Mouse (Mus musculus) left cerebral cortex, adult 18-20 months (tissue): ENCODE data around the gene Tsn. TPM values are rescaled to one million over a fixed set of nuclear protein-coding genes. Genes with fewer than 3 reads are reported as not detected.

ENCODE experiments used
- DNase-seq, 2 experiments: peaks; one replicate each; pipeline ENCODE4 v3.0.0; 2021 to 2022; ENCODE audit warnings: low spot score in 2 of 2, mixed read lengths in 1 of 2
- long read RNA-seq, 2 experiments: library from polyadenylated mRNA; stranded (forward); transcript quantifications; one replicate each; pipeline ENCODE4 v2.0.0; 2021
- total RNA-seq, 2 experiments: library from RNA; stranded (reverse); gene quantifications; 2 replicates each; pipeline ENCODE4 v1.2.3; 2021

Tsn gene
- total RNA-seq = 100 to 1,000 TPM; 103 to 106 TPM
- long read RNA-seq, experiment 1, full-length matches to known transcripts = 85 of 115 reads
- long read RNA-seq, experiment 1, partial matches to known transcripts = 1 of 115 reads
- long read RNA-seq, experiment 1, other reads (novel, unspliced or antisense) = 29 of 115 reads
- long read RNA-seq, experiment 2, full-length matches to known transcripts = 75 of 105 reads
- long read RNA-seq, experiment 2, partial matches to known transcripts = 0 of 105 reads
- long read RNA-seq, experiment 2, other reads (novel, unspliced or antisense) = 30 of 105 reads

DNA sequence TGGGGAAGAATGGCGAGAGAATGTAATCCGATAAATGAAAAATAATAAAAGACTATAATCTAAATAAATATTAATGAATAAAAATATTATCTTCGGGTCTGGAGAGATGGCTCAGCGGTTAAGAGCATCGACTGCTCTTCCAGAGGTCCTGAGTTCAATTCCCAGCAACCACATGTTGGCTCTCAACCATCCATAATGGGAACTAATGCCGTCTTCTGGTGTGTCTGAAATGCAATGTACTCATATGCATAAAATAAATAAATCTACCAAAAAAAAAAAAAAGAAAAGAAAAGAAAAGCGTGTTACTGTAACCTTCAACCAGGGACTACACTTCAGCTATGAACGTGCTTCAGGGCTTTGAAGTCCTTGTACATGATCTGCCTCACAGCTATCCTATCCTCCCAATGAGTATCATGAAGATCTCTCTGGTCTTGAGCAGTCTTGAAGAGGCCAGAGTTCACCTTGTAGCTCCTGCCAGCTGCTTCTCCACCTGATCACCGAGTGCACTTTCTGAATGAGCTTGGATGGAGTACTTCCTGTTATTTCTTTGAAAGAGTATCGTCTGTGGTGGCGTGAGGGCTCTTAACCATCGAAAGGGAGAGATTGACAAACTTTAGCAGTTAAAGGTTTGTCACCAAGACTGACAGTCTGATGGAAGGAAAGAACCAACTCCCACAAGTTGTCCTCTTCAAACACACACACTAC lies at the start of gene Tsn:
Gene Tsn, minus strand, starts transcription at position 118 of the 705 bp plus-strand sequence.
- no peak for DNase-seq

DNA sequence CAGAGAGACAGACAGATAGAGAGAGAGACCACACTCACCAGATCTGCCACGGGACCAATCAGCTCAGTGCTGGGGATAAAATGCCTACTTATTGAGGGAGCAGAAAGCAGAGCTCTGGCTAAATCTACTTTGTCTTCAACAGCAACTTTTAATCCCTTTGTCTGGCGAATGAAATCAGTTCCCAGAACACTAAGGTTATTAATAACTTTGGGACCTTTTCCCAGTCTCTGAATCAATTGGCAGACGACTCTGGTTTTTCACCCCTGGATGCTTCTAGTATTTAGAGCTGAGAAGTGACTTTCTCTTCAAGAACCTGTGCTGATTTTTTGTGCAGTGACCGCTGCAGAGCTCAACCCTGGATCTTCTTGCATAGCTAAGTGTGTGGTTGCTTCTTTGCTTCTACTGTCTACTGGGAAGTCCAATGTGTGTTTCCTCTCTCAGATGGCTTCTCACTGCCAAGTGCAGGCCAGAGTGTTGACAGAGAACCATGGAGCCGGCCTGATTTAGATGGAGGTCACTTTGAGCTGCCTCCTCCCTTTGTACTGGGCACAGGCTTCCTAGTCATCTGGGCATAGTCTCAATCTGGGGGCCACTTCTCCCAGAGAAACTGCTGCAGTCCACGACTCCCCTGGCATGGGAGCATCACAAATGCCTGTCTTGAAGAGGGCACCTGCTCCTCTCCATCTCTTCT lies 47.7 kb upstream of the Tsn start:
- DNase-seq = no peak

DNA sequence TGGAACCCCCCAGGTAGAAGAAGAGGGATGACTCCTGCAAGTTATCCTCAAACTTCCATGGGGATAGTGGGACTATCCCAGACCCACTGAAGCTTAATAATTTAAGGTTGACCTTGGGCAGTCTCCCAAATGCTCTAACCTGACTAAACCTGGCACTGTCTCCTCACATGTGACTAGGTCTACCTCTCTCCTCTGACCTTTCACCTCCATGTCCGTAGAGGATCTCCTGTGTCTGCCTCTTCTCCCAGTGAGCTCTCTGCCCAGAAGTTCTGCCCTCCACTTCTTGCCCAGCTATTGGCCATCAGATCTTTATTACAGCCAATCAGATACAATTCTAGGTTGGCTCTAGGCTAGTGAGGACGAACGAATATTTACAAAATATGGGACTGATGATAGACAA lies 38.4 kb upstream of the Tsn start:
- DNase-seq = no peak

DNA sequence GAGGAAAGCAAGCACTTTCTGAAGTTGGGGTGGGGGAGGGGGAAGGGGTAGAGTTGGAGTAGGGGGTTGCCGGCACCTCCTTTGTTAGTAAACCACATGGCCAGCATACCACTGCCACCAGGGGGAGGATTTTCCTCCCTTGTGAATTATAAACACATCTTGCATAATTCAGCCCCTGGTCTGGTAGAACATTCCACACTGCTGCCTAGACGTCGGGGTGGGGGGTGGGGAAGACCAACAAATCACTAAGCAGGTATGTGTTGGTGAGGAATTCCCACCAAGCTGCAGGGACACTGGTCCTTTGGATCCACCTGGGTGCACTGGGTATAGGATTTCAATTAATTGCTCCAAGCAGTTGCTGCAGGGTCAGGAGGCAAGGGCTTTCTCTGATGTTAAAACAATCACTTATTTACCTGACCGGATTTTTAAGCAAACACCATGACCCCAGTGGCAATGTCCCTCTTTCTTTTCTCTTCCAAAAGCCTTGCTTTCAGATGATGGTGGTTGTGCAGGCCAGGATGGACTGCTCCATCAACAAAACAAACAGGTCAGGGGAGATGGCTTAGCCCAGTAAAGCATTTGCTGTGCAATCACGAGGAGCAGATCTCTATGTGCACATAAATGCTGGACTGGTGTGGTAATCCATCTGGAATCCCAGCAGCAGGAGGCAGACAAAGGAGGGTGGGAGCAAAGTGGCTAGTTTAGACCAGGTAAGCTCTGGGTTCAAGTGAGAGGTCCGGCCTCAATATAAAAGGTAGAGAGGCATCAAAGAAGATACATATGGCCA lies 32.3 kb upstream of the Tsn start:
- DNase-seq = no peak

DNA sequence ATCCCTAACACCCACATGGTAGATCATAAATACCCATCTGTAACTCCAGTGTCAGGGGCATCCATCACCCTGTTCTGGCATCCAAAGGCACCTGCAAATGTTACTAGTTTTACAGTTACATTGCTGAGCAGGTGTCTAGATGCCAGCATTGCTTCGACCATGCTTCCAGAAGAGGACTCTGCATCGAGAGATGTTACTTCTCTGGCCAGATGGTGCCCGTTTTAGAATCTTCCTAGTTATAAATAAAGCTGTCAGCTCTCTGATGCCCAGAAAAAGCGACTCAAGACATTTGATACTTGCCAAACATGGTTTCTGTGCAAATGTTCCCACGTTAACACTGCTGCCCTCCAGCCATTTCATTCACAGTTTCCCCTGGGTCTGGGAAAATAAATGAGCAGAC lies 26.4 kb upstream of the Tsn start:
- DNase-seq = no peak

DNA sequence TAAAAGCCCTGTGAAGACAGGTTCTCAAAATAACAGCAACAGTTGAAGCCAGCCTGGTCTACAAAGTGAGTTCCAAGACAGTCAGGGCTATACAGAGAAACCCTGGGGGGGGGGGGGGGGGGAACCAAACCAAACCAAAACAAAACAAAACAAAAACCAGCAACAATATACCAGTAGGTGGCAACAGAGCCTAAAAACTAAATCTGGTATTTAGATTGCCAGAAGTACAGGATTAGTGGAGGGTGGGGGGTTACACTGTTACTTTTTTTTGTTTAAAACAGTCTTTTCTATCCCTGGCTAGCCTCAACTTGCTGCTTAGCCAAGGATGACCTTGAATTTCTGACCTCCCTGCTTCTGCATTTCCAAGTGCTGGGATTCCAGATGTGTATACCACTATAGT lies 24.3 kb upstream of the Tsn start:
- no peak for DNase-seq

DNA sequence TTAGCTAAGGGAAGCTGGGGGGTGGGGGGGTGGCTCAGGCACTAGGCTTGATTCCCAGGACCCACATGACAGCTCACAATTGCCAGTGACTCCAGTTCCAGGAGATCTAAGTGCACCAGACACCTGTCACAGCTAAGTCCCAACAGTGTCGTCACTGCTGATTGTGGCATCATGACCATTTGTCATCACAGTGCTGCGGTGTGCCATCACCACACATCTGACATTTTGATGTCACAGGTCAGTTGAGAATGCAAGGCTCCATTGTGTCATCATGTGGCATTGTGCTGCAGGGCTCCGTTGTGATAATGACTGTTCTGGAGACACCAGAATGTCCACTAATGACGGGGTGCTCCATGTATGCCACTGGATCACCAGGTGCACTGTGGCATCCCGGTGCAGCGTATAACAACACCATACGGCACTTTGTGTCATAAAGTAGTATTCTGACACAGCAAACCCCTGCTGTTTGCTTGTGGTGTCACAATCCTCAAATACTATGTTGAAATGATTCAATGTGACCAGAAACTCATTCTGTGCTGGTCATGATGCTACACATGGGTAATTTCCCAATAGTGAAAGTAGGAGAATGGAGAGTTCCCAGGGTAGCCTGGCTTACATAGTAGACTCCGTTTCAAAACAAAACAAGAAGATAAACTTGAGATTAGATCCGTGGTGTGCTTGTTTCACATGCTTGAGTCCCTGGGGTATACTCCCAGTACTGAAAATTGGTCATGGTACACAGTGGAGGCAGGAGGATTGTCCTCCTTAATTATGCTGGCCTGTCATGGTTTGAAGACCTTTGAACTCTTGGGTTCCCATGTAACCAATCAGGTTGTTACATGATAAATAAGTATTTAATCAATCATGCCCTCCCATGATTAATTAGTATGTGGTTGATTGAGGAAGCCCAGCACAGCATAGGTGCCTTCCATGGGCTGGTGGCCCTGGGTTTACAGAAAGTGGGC lies 23.5 kb upstream of the Tsn start:
- no peak for DNase-seq

DNA sequence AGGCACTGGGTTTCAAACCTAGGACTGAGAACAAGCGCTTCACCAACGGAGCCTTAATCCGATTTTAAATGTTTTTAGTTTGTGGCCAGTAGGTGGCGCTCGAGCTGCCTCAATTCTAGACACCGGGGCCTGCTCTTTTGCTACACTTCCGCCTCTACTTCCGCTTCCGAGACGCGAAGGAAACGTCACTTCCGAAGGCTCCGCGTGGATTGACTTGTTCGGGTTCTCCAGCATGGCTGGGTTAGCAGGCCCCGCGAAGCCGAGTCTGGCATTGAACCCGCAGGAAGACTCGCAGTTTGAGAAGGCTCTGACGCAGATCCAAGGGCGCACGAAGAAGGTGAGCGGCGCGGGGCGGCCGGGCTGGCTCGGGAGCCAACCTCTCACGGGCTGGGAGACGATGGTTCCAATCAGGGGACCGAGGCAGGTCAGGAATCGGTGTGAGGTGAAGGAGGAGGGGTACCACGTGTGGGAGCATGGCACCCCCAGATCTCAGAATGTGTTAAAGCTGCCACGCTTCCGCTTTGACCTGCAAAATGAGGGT lies 10.2 kb upstream of the Tsn start, which contains the start of gene Nifk:
Gene Nifk, plus strand, starts transcription at position 179 of the 541 bp plus-strand sequence.
- DNase-seq = peak; percentile 94 to 96

DNA sequence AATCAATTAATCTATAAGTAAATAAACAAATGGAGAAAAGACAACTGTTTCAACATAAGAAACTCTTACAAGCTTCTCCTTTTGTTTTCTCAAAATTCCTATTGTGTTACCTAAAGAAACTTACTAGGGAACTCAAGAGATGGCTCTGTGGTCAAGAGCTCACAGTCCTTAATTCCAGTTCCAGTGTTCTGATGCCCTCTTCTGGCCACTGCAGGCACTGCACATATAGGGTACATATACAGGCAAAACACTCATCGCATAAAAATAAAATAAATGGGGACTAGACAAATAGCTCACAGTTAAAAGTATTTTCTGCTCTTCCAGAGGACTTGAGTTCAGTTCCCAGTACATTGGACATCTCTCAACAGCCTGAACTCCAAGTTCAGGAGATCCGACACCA lies 9.2 kb upstream of the Tsn start:
- DNase-seq = no peak

DNA sequence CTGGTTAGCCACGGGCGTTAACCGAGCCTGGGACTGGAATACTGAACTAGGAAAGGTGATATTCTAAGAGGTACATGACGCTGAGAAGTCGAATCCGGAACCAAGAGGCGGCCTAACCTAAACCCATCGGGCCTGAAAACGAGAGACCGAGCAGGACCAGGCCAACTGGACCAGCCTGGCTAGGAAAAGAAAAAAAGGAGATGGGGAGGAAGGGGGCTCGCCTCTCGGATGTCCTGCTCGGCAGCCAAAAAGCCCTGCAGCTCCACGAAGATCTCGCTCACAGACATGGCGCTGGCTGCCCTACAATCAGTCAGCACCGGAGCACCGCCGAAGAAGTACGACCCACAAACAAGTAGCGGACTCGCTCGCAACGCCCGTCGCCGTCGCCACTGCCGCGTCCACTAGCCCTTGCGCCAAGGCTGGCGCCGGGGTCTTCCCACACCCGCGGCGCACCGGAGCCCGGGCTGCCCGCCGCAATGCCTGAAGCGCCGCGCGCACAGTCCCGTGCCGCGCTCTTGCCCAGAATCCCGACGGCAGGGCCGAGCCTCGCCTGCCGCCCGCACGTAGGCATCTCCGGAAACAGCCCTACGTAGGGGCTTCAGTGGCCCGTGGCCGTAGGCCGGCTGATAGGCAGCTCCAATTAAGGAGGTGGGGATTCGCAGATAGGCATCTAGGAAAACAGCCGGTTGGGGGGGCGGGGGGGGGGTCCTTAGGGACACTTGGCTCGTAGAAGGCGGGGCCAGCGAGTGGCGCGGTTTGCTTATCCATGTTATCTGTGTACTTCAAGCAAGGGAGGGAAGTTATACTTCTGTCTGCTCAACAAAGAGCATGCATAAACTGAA lies 538 bp downstream of the Tsn start:
- peak; percentile 78 to 88 for DNase-seq

DNA sequence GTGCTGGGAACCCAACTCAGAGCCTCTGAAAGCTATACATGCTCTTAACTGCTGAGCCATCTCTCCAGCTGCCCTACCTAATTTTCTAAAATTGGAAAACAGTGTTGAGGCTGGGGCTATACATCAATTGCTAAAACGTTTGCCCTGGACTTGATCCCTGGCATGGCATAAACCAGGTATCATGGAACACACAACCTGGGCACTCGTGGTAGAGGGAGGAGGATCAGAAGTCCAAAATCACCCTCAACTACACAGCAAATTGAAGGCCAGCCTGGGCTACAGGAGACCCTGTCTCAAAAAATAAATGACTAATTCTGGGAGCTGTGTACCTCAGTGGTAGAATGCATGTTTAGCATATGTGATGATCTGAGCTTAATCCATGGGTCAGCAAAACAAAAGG lies 13.8 kb downstream of the Tsn start:
- DNase-seq = no peak

DNA sequence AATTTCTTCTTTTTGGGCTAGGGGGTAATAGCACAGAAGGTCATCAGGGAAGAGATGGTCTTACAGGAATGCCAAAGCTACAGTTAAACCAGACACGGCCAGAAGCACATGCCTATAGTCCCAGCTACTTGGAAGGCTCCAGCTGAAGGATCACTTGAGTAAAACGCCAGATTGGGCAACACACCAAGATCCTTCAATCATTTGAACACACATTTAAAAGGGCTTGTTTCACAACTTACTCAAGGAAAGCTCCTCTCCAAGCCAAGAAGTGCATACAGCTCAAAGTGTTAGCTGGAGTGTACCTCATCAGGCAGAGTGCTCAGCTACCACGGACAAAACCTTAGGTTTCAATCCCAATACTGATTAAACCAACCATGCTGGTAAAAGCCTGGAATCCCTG lies 14.9 kb downstream of the Tsn start:
- no peak for DNase-seq

DNA sequence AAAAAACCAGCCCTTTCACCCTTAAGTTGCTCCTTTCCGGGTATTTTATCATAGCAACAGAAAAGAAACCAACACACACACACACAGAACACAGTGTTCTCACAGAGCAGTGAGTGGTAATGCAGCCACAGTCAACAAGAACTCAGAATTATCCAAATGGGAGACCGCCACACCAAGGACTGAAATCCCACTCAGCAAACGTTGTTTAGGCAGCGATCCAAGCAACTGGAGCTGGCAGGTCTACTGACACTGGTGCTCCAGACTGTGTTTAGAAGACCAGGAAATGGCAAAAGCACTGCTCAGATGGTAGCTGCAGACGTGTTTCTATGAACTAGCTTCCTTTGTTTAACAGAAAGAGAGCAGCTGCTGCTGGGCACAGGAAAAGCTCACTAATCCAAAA lies 16.7 kb downstream of the Tsn start:
- DNase-seq = no peak

DNA sequence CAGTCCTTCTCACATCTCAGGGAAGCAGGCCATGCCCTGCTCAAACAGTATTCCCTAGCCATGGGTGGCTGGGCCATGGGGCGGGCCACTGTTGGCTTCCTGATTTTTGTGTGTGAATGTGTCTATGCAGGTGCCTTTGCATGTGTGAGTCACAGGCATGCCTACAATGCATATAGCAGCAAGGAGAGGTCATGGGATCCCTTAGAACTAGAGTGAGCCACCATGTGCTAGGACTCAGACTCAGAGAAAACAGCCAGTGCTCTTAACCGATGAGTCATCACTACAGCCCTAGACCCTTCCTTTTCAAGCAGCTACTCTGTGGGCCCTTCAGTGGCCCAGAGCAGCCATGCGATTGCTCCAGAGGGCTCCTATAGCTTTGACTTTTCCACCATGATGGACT lies 17.3 kb downstream of the Tsn start:
- no peak for DNase-seq

DNA sequence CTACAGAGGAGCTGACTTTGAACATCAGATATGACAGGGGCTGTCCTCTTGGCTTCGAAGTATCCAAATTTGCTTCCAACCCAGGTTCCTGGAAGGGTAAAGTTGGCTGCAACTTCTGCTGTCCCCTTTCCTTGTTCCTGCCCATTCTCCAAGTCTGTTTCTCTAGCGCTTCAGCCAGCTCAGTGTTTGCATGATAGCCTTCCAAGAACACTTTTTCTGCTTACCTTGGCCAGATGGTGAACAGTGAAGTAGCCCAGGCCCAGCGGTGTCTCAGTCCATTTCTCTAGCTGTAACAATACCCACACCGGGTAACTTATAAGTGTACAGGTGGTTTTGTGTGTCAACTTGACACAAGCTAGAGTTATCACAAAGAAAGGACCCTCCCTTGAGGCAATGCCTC lies 19.2 kb downstream of the Tsn start:
- no peak for DNase-seq

DNA sequence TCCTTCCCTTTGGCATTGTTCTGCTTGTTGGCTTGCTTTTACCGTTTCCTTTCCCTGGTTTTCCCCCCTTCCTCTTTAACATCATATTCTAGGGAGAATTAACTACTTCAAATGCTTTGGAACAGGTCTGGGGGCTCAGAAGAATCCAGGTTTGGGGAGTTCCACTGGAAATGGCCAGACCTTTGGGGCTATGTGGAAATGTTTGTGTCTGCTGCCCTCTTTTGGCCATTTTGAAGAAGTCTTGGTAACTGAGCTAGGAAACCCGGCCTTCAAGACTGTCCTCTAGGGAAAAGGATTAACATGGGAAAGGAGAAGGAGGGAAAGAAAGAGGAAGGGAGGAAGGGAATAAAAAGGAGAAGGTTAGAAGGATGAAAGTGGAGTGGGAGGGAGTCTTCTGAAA lies 36.4 kb downstream of the Tsn start:
- DNase-seq = no peak

DNA sequence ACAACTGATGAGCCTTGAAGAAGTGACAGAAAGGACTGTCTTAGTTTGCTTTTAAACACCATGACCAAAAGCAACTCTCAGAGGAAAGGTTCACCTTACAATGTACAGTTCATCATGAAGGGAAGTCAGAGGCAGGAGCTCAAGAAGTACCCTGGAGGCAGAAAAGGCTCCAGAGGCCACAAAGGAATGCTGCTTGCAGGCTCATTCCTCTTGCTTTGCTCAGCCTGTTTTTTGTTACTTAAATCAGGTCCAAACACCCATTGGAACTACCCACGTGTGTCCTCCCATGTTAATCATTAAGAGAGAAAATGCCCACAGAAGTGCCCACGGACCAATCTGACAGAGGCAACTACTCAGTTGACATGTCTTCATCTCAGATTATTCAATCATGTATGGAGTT lies 59.6 kb downstream of the Tsn start:
- DNase-seq = no peak
